Mouse (Mus musculus) cortical plate, adult 2 months (tissue): ENCODE data around the gene Lmx1b.

Source experiments
- CTCF ChIP-seq: fragments of 200-500 bp; IDR thresholded peaks from 2 replicates; pipeline ENCODE4 v1.5.1; 2011; ENCODE audit warnings: mild to moderate bottlenecking, control low read depth, low read length; ENCODE audit not compliant: insufficient read depth; ENCODE audit errors: extremely low read depth
- POLR2A ChIP-seq: fragments of 200-500 bp; IDR thresholded peaks from 2 replicates; pipeline ENCODE4 v1.6.1; 2011; ENCODE audit warnings: mild to moderate bottlenecking, low read length, control low read depth; ENCODE audit not compliant: insufficient read depth; ENCODE audit errors: extremely low read depth

- TF ChIP-seq CTCF (peak; percentile 43), POLR2A (no peak)
These were observed 57.0 kb downstream of the Lmx1b start for GRCm38 (mm10) chr2:33583317-33583716.
